Mouse (Mus musculus) MEL (cell line): ENCODE results near the gene Gtdc1. TPM values are rescaled to one million over a fixed set of nuclear protein-coding genes. Genes with fewer than 3 reads are reported as not detected.

ENCODE experiments used
- DNase-seq: peaks from one replicate; pipeline ENCODE4 v3.0.0; 2011; ENCODE audit warnings: low read depth, low spot score
- H3K27ac ChIP-seq: 2 replicates; pipeline ENCODE4 v1.5.1; 2012; ENCODE audit warnings: low read depth, mild to moderate bottlenecking, control low read depth, low read length, moderate library complexity; ENCODE audit not compliant: control insufficient read depth
- H3K27me3 ChIP-seq, 2 experiments: fragments of 150-350 bp in 1 of 2; sonication (generic) in 1 of 2; 2 replicates each; pipeline ENCODE4 v1.6.1; 2012; ENCODE audit warnings: low read length in 2 of 2, mild to moderate bottlenecking in 2 of 2, improper control_type of control experiment in 1 of 2, moderate library complexity in 1 of 2; ENCODE audit not compliant: insufficient read depth in 2 of 2, control insufficient read depth in 1 of 2
- H3K36me3 ChIP-seq, 2 experiments: 2 replicates each; pipeline ENCODE4 v1.6.1; 2012 to 2014; ENCODE audit warnings: low read length in 2 of 2, improper control_type of control experiment in 1 of 2, inconsistent platforms in 1 of 2, mild to moderate bottlenecking in 1 of 2; ENCODE audit not compliant: insufficient read depth in 2 of 2, control insufficient read depth in 1 of 2
- H3K4me1 ChIP-seq, 2 experiments: fragments of 150-350 bp in 1 of 2; sonication (generic) in 1 of 2; 2 replicates each; pipeline ENCODE4 v1.6.1; 2012; ENCODE audit warnings: low read length in 2 of 2, improper control_type of control experiment in 1 of 2, mild to moderate bottlenecking in 1 of 2; ENCODE audit not compliant: insufficient read depth in 2 of 2, control insufficient read depth in 1 of 2
- H3K4me3 ChIP-seq, 2 experiments: fragments of 150-350 bp in 1 of 2; sonication (generic) in 1 of 2; 2 replicates each; pipeline ENCODE4 v1.5.1; 2012; ENCODE audit warnings: low read depth in 2 of 2, low read length in 2 of 2, mild to moderate bottlenecking in 2 of 2, moderate library complexity in 2 of 2, control low read depth in 1 of 2, improper control_type of control experiment in 1 of 2; ENCODE audit not compliant: control insufficient read depth in 1 of 2, insufficient read depth in 1 of 2
- H3K79me2 ChIP-seq: 2 replicates; pipeline ENCODE4 v1.6.1; 2012; ENCODE audit warnings: mild to moderate bottlenecking, low read length, moderate library complexity; ENCODE audit not compliant: control insufficient read depth, poor library complexity, insufficient read depth
- H3K9ac ChIP-seq: 2 replicates; pipeline ENCODE4 v1.6.1; 2012; ENCODE audit warnings: low read depth, mild to moderate bottlenecking, control low read depth, low read length, moderate library complexity; ENCODE audit not compliant: control insufficient read depth, poor library complexity, severe bottlenecking
- H3K9me3 ChIP-seq: fragments of 150-350 bp; sonication (generic); replicated peaks from 2 replicates; pipeline ENCODE4 v1.6.1; 2012; ENCODE audit warnings: mild to moderate bottlenecking, low read length, improper control_type of control experiment, moderate library complexity; ENCODE audit not compliant: insufficient read depth
- BHLHE40 ChIP-seq: IDR thresholded peaks from 2 replicates; pipeline ENCODE4 v1.6.1; 2012; ENCODE audit warnings: low read depth, mild to moderate bottlenecking, inconsistent platforms, low read length, improper control_type of control experiment, borderline replicate concordance
- CHD1 ChIP-seq: IDR thresholded peaks from 2 replicates; pipeline ENCODE4 v1.6.1; 2012; ENCODE audit warnings: low read depth, mild to moderate bottlenecking, inconsistent platforms, low read length, improper control_type of control experiment
- CHD2 ChIP-seq: IDR thresholded peaks from 2 replicates; pipeline ENCODE4 v1.6.1; 2011; ENCODE audit warnings: low read length, improper control_type of control experiment
- CTCF ChIP-seq, 3 experiments: IDR thresholded peaks in 2 of 3; conservative IDR thresholded peaks in 1 of 3; 2 replicates each; pipeline ENCODE4 v1.5.1; 2011 to 2012; ENCODE audit warnings: low read length in 3 of 3, low read depth in 2 of 3, mild to moderate bottlenecking in 2 of 3, improper control_type of control experiment in 1 of 3, inconsistent platforms in 1 of 3, mixed read lengths in 1 of 3, moderate library complexity in 1 of 3; ENCODE audit not compliant: control insufficient read depth in 1 of 3, insufficient read depth in 1 of 3, poor library complexity in 1 of 3, severe bottlenecking in 1 of 3
- E2F4 ChIP-seq: IDR thresholded peaks from 2 replicates; pipeline ENCODE4 v1.6.1; 2011; ENCODE audit warnings: low read depth, low read length, improper control_type of control experiment, borderline replicate concordance
- ELF1 ChIP-seq: IDR thresholded peaks from 2 replicates; pipeline ENCODE4 v1.6.1; 2014; ENCODE audit warnings: low read depth, mild to moderate bottlenecking, inconsistent platforms, low read length, improper control_type of control experiment, moderate library complexity
- EP300 ChIP-seq, 2 experiments: IDR thresholded peaks; 2 replicates each; pipeline ENCODE4 v1.6.1; 2011; ENCODE audit warnings: improper control_type of control experiment in 2 of 2, low read length in 2 of 2, low read depth in 1 of 2, mild to moderate bottlenecking in 1 of 2
- GABPA ChIP-seq: IDR thresholded peaks from 2 replicates; pipeline ENCODE4 v1.6.1; 2012; ENCODE audit warnings: low read depth, mild to moderate bottlenecking, inconsistent platforms, low read length, improper control_type of control experiment, moderate library complexity
- GATA1 ChIP-seq: IDR thresholded peaks from 2 replicates; pipeline ENCODE4 v1.6.1; 2011; ENCODE audit warnings: low read depth, low read length, improper control_type of control experiment
- HCFC1 ChIP-seq: IDR thresholded peaks from 2 replicates; pipeline ENCODE4 v1.6.1; 2012; ENCODE audit warnings: low read depth, mild to moderate bottlenecking, inconsistent platforms, low read length, improper control_type of control experiment, moderate library complexity
- JUND ChIP-seq: IDR thresholded peaks from 2 replicates; pipeline ENCODE4 v1.6.1; 2011; ENCODE audit warnings: low read depth, mild to moderate bottlenecking, improper control_type of control experiment, low read length
- KAT2A ChIP-seq: conservative IDR thresholded peaks from 2 replicates; pipeline ENCODE4 v1.6.1; 2012; ENCODE audit warnings: low read depth, low read length, improper control_type of control experiment, inconsistent platforms
- MAX ChIP-seq: IDR thresholded peaks from 2 replicates; pipeline ENCODE4 v1.6.1; 2011; ENCODE audit warnings: low read length, improper control_type of control experiment
- MAZ ChIP-seq: IDR thresholded peaks from 2 replicates; pipeline ENCODE4 v1.6.1; 2012; ENCODE audit warnings: low read depth, mild to moderate bottlenecking, inconsistent platforms, low read length, improper control_type of control experiment
- MYC ChIP-seq: IDR thresholded peaks from 2 replicates; pipeline ENCODE4 v1.6.1; 2011; ENCODE audit warnings: low read depth, mild to moderate bottlenecking, low read length, improper control_type of control experiment, moderate library complexity
- NRF1 ChIP-seq: IDR thresholded peaks from 2 replicates; pipeline ENCODE4 v1.6.1; 2014; ENCODE audit warnings: low read depth, mild to moderate bottlenecking, inconsistent platforms, low read length, improper control_type of control experiment, moderate library complexity; ENCODE audit not compliant: poor library complexity, insufficient read depth, severe bottlenecking
- RCOR1 ChIP-seq: IDR thresholded peaks from 2 replicates; pipeline ENCODE4 v1.6.1; 2012; ENCODE audit warnings: low read depth, mild to moderate bottlenecking, inconsistent platforms, low read length, improper control_type of control experiment
- SIN3A ChIP-seq: IDR thresholded peaks from 2 replicates; pipeline ENCODE4 v1.6.1; 2012; ENCODE audit warnings: low read length, improper control_type of control experiment, inconsistent platforms
- SMC3 ChIP-seq: IDR thresholded peaks from 2 replicates; pipeline ENCODE4 v1.6.1; 2011; ENCODE audit warnings: low read depth, low read length, improper control_type of control experiment
- TAL1 ChIP-seq: IDR thresholded peaks from 2 replicates; pipeline ENCODE4 v1.6.1; 2012; ENCODE audit warnings: mild to moderate bottlenecking, inconsistent platforms, low read length, moderate library complexity, mixed read lengths
- UBTF ChIP-seq: IDR thresholded peaks from 2 replicates; pipeline ENCODE4 v1.6.1; 2012; ENCODE audit warnings: low read depth, mild to moderate bottlenecking, inconsistent platforms, low read length, improper control_type of control experiment, moderate library complexity, borderline replicate concordance; ENCODE audit not compliant: insufficient read depth
- ZC3H11A ChIP-seq: IDR thresholded peaks from 2 replicates; pipeline ENCODE4 v1.6.1; 2012; ENCODE audit warnings: low read depth, mild to moderate bottlenecking, inconsistent platforms, low read length, improper control_type of control experiment
- ZKSCAN1 ChIP-seq: IDR thresholded peaks from 2 replicates; pipeline ENCODE4 v1.6.1; 2012; ENCODE audit warnings: low read depth, mild to moderate bottlenecking, inconsistent platforms, low read length, improper control_type of control experiment, moderate library complexity
- ZMIZ1 ChIP-seq: IDR thresholded peaks from 2 replicates; pipeline ENCODE4 v1.6.1; 2012; ENCODE audit warnings: low read depth, mild to moderate bottlenecking, inconsistent platforms, low read length, improper control_type of control experiment, moderate library complexity
- polyA plus RNA-seq, 2 experiments: library from polyadenylated mRNA; stranded (reverse) in 1 of 2; unstranded in 1 of 2; fragments of >175 nt in 1 of 2; fragments of >200 nt in 1 of 2; gene quantifications; 2 replicates each; pipeline versions ENCODE4 v1.2.1 to v1.2.4; 2012; ENCODE audit warnings: low replicate concordance in 2 of 2, low read depth in 1 of 2; ENCODE audit not compliant: insufficient read length in 2 of 2, insufficient read depth in 1 of 2, missing spikeins in 1 of 2
- total RNA-seq: library from RNA; depleted of rRNA; stranded (reverse); fragments of 300-350 nt; gene quantifications from 2 replicates; pipeline ENCODE4 v1.2.3, GENCODE M21; 2012

Gtdc1 gene
- total and polyA plus RNA-seq, 3 experiments, result 7.2 to 14.3 TPM; not detected in 1

DNA sequence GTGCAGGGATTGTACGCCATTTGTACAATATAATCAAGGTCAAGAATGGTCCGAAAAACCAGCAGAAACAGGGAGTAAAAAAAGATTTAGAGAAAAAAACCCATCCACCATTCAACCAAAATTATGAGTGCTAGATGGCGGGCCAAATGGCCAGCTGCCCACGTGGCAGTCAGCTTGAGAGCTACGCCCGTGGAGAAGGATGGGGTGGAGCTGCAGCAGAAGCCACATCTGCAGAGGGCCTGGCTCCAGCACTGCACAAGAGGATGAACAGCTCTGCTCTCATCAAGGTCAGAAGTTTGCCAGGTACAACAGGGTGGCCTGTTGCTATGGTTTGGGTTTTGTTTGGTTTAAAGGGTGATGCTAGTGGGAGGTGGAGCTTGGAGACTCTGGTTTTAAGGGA, 281.1 kb downstream of the Gtdc1 start:
- Histone ChIP-seq H3K4me1 (peaks cover 0 to 2% of the 10 kb centered on the region in 2 experiments; a peak in 2 of 4 replicates), H3K27ac (no peak overlapping the region), H3K79me2 (no peaks in the 10 kb centered on the region), H3K36me3 (no peaks in the 10 kb centered on the region), H3K9ac (no peak overlapping the region), H3K9me3 (no peaks in the 10 kb centered on the region), H3K4me3 (no peak overlapping the region), H3K27me3 (no peaks in the 10 kb centered on the region)
- no peak for TF ChIP-seq MYC
- TF ChIP-seq UBTF, result no peak
- TF ChIP-seq GATA1, result no peak
- no peak for TF ChIP-seq TAL1
- no peak for TF ChIP-seq ZMIZ1
- TF ChIP-seq MAX, result no peak
- no peak for TF ChIP-seq JUND
- TF ChIP-seq CHD1, result no peak
- TF ChIP-seq ELF1, result no peak
- no peak for TF ChIP-seq ZKSCAN1
- no peak for TF ChIP-seq RCOR1
- no peak for TF ChIP-seq KAT2A
- no peak for TF ChIP-seq CHD2
- TF ChIP-seq HCFC1, result no peak
- DNase-seq, result no peak

DNA sequence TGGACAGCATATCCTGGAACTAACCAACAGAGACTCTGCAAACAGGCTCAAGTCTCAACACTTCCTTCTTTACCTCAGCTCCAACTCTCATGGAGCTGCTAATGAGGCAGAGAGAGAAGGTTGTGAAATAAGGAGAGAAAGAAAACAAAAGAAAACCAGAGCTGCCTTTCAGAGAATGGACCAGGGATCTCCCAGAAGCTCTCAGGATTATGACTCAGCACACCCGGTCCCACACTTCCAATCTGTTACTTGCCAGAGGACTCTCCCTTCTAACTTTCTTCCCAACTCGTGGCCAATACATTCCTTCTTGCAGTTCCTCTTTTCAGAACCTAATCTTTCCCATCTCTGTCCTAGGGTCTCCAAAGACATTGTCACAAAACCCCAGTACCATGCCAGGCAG, 288.1 kb downstream of the Gtdc1 start:
- no peaks in the 10 kb centered on the region for H3K36me3 ChIP-seq
- DNase-seq, result peak; percentile 9
- H3K4me1 ChIP-seq, result no peaks in the 10 kb centered on the region
- H3K4me3 ChIP-seq, result no peak overlapping the region
- no peak overlapping the region for H3K27ac ChIP-seq
- no peaks in the 10 kb centered on the region for H3K9me3 ChIP-seq
- TF ChIP-seq JUND (no peak), CTCF (IDR thresholded peaks at IDR 0.05 in 2 of 3, conservative IDR thresholded peaks at IDR 0.05 in 1 of 3; ENCODE audit: control insufficient read depth in 1 of 3, insufficient read depth in 1 of 3, low read depth in 2 of 3, low read length in 3 of 3, poor library complexity in 1 of 3, severe bottlenecking in 1 of 3) (no peak), ZC3H11A (no peak), SIN3A (no peak), BHLHE40 (no peak), MAX (no peak), UBTF (no peak), MAZ (no peak), NRF1 (no peak), EP300 (IDR thresholded peaks at IDR 0.05; ENCODE audit: low read depth in 1 of 2, low read length in 2 of 2) (no peak), SMC3 (no peak), MYC (no peak), E2F4 (no peak), GABPA (no peak)
- no peak overlapping the region for H3K9ac ChIP-seq
- H3K79me2 ChIP-seq, result no peaks in the 10 kb centered on the region
- H3K27me3 ChIP-seq, result no peaks in the 10 kb centered on the region
